Mouse (Mus musculus): ENCODE data around the gene Slc48a1. TPM values are rescaled to one million over a fixed set of nuclear protein-coding genes. Genes with fewer than 3 reads are reported as not detected.

Gene Slc48a1
- polyA plus RNA-seq, 2 experiments from 2014 or later, result 23.6 to 29.0 TPM

Other genes starting within 250 kb of the Slc48a1 start
- 10 to 100 TPM; 23.4 to 30.7 TPM for gene Rpap3, start 72.7 kb upstream of the Slc48a1 start, polyA plus RNA-seq (2017; shearing (Covaris generic))
- gene Endou, start 47.2 kb upstream of the Slc48a1 start, polyA plus RNA-seq (2017; shearing (Covaris generic)), result under 1 TPM in 1 of 2 experiments, not detected in 1; 0.33 TPM
- gene Rapgef3, start 10.5 kb upstream of the Slc48a1 start, polyA plus RNA-seq (2017; shearing (Covaris generic)), result not detected
- gene Hdac7, start 66.0 kb downstream of the Slc48a1 start, polyA plus RNA-seq (2017; shearing (Covaris generic)), result 10 to 100 TPM; 58.8 to 69.5 TPM
- 1 to 10 TPM in 1 of 2 experiments, under 1 TPM in 1; 0.71 to 1.8 TPM for gene Vdr, start 132.1 kb downstream of the Slc48a1 start, polyA plus RNA-seq (2017; shearing (Covaris generic))
- 10 to 100 TPM; 23.5 to 25.5 TPM for gene Tmem106c, start 185.7 kb downstream of the Slc48a1 start, polyA plus RNA-seq (2017; shearing (Covaris generic))
- gene Col2a1, start 226.2 kb downstream of the Slc48a1 start, polyA plus RNA-seq (2017; shearing (Covaris generic)), result under 1 TPM in 1 of 2 experiments, not detected in 1; 0.25 TPM

All from activated CD4-positive, CD25-positive, alpha-beta regulatory T cell, adult 4 months (primary cell).